Mouse (Mus musculus) forebrain, embryonic 15.5 days (tissue): ENCODE measurements around the gene Uqcrq. TPM values are rescaled to one million over a fixed set of nuclear protein-coding genes. Genes with fewer than 3 reads are reported as not detected.

Experiments
- ATAC-seq: fragments of 200-750 bp; cut with Nextera tagmentation; replicated peaks from 2 replicates; pipeline ENCODE4 v1.8.0; 2017; ENCODE audit warnings: mild to moderate bottlenecking, moderate TSS enrichment, moderate library complexity
- H3K27ac ChIP-seq: fragments of 300-500 bp; sonication (generic); replicated peaks from 2 replicates; pipeline ENCODE4 v1.5.1; 2015; ENCODE audit warnings: mild to moderate bottlenecking, inconsistent platforms
- H3K27me3 ChIP-seq: fragments of 300-500 bp; sonication (generic); 2 replicates; pipeline ENCODE4 v1.6.1; 2015; ENCODE audit warnings: inconsistent platforms
- H3K36me3 ChIP-seq: fragments of 300-500 bp; sonication (generic); 2 replicates; pipeline ENCODE4 v1.6.1; 2015; ENCODE audit warnings: mild to moderate bottlenecking, inconsistent platforms
- H3K4me1 ChIP-seq: fragments of 300-500 bp; sonication (generic); 2 replicates; pipeline ENCODE4 v1.6.1; 2015; ENCODE audit warnings: inconsistent platforms
- H3K4me2 ChIP-seq: fragments of 300-500 bp; sonication (generic); replicated peaks from 2 replicates; pipeline ENCODE4 v1.6.1; 2015; ENCODE audit warnings: mild to moderate bottlenecking, inconsistent platforms
- H3K4me3 ChIP-seq: fragments of 300-500 bp; sonication (generic); 2 replicates; pipeline ENCODE4 v1.5.1; 2015; ENCODE audit warnings: mild to moderate bottlenecking, inconsistent platforms
- H3K9ac ChIP-seq: fragments of 300-500 bp; sonication (generic); replicated peaks from 2 replicates; pipeline ENCODE4 v1.6.1; 2015; ENCODE audit warnings: mild to moderate bottlenecking, inconsistent platforms
- H3K9me3 ChIP-seq: fragments of 300-500 bp; sonication (generic); 2 replicates; pipeline ENCODE4 v1.6.1; 2016; ENCODE audit warnings: inconsistent platforms
- WGBS: fragments of 180-500 bp; shearing (Covaris S2); methylation state at CpG from one replicate; pipeline ENCODE4 v1.1.7; 2015; ENCODE audit warnings: mixed read lengths; 5-methylcytosine and 5-hydroxymethylcytosine counted together
- microRNA-seq: library from miRNA; unstranded; fragments of <30 nt; microRNA quantifications from one replicate; pipeline ENCODE4, GENCODE M21; 2016
- polyA plus RNA-seq: library from polyadenylated mRNA; unstranded; fragments of >200 nt; fragmentation: Nextera tagmentation; extraction: Ambion mirVana; gene quantifications from 2 replicates; pipeline ENCODE4 v1.2.1, GENCODE M21; 2015

The Uqcrq gene
- polyA plus RNA-seq, 1 experiment from 2014 or later = 589 TPM

DNA sequence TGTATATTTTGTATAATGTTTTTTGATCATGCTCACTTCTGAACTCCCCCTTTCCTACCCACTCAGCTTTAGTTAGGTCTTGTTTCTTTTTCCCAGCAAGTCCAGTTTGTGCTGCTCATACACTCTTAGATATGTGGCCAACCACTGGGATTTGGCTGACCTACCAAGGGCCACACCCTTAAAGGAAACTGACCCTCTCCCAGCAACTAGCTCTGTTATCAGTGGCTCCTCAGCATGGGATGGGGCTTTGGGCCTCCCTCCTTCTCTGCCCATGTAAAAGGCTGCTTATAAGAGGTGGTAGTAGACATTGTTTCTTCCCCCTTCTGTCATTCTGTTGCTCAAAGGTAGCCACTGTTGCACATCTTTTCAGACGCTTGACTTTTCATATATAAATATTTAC lies 51.7 kb downstream of the Uqcrq start:
- H3K36me3 ChIP-seq = peaks cover 48% of the 10 kb centered on the region
- no peaks in the 10 kb centered on the region for H3K9me3 ChIP-seq

More for the DNA sequence above, 51.7 kb downstream of the Uqcrq start:
- Histone ChIP-seq H3K4me2 (no peak overlapping the region), H3K4me1 (no peaks in the 10 kb centered on the region), H3K4me3 (no peak overlapping the region), H3K27me3 (no peaks in the 10 kb centered on the region), H3K27ac (no peak overlapping the region), H3K9ac (no peak overlapping the region)
- no peak for ATAC-seq
- WGBS = 100% methylated on average over 1 of the region's 1 CpGs

Small RNA genes within 50 kb of the gene (microRNA-seq; reads per million reads assigned to microRNA genes)
- gene Mir6920 = not detected

Other genes with a start within 250 kb of the Uqcrq start
- gene Hspa4, start 130.4 kb downstream of the Uqcrq start, polyA plus RNA-seq = 51.8 and 54.7 TPM in 2 replicates
- 13.6 and 15.2 TPM in 2 replicates for gene Zcchc10, start 106.2 kb downstream of the Uqcrq start, polyA plus RNA-seq
- 60.9 and 70.8 TPM in 2 replicates for gene Aff4, start 80.0 kb downstream of the Uqcrq start, polyA plus RNA-seq
- not detected in 2 replicates for gene Leap2, start 7.7 kb downstream of the Uqcrq start, polyA plus RNA-seq
- 3.3 and 4.0 TPM in 2 replicates for gene Gdf9, start 192 bp upstream of the Uqcrq start, polyA plus RNA-seq
- gene Gm10447, start 26.3 kb upstream of the Uqcrq start, polyA plus RNA-seq = 0.08 TPM in 1 of 2 replicates, not detected in the other
- 1.6 and 2.3 TPM in 2 replicates for gene Shroom1, start 26.4 kb upstream of the Uqcrq start, polyA plus RNA-seq
- not detected in 2 replicates for gene Gm9837, start 39.6 kb upstream of the Uqcrq start, polyA plus RNA-seq
- 0.50 TPM in 1 of 2 replicates, not detected in the other for gene Gm9945, start 49.3 kb upstream of the Uqcrq start, polyA plus RNA-seq
- gene Sowaha, start 49.4 kb upstream of the Uqcrq start, polyA plus RNA-seq = 1.8 and 1.9 TPM in 2 replicates
- gene Sept8, start 88.4 kb upstream of the Uqcrq start, polyA plus RNA-seq = 21.6 and 23.1 TPM in 2 replicates
- gene Kif3a, start 136.5 kb upstream of the Uqcrq start, polyA plus RNA-seq = 262 and 280 TPM in 2 replicates
- 3.9 and 4.3 TPM in 2 replicates for gene Il4, start 187.8 kb upstream of the Uqcrq start, polyA plus RNA-seq
- gene Il13, start 203.9 kb upstream of the Uqcrq start, polyA plus RNA-seq = not detected in 2 replicates